Mouse (Mus musculus): ENCODE data around the gene Fra10ac1. TPM values are rescaled to one million over a fixed set of nuclear protein-coding genes. Genes with fewer than 3 reads are reported as not detected.

The Fra10ac1 gene
- 10 to 100 TPM; 12.9 to 15.7 (median 13.9) TPM for total RNA-seq (2022)

DNA sequence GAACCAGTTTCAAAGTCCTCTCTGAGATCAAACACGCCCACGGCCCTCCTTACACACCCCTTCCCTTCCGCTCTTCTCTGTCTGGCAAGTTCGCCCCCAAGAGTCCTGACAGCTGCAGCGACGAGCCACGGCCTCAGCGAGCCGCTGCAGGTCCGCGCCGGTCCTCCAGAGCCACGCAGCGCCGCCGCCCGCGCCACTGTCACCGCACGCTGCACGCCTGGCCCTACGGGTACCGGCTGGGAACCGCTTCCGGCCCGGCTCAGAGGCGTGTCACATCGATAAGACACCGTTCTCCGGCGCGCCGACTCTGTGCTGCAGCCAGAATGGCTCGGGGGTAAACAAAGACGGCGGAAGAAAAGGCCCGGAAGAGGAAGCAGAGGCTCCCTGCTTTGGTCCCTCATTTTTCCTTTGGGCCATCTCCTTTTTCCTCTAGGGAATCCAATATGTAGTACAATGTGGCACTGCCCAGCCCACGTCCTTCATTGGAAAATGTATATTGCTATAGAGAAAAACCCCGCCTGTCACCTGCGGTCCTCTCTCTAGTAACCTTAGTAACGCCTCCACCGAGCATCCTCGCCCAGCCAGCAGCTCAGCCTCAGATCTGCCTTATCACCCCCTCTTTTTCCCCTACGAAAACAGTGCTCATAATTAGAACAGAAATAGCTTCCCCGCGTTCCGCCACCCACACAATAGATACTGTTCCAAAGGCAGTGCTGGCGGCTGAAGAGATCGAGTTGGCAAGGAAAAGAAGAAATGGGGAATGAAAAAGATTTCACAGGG lies at the start of gene Fra10ac1:
TSS of gene Fra10ac1 (minus strand) at position 252 of the 780 bp plus-strand sequence.
- DNase-seq (ENCODE audit: low spot score in 2 of 2) = peak; percentile 94 to 95

DNA sequence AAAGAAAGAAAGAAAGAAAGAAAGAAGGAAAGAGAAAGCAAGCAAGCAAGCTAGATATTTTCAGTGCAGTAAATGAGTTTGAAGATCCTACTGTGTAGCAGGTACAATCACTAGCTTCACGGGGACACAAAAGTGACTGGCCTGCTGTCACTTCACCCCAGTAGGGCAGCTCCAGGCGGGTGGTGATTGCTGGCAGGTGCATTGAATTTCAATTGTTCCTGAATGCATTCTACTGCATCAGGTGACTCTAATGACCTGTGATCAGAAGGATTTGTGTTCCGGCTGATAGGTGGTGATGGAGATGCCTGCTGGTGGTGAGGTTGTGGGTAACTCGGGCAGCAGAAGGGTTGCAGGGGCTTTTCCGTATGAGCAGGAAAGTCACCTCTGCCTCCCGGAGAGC lies 47.1 kb upstream of the Fra10ac1 start:
- DNase-seq (ENCODE audit: low spot score in 2 of 2) = no peak

DNA sequence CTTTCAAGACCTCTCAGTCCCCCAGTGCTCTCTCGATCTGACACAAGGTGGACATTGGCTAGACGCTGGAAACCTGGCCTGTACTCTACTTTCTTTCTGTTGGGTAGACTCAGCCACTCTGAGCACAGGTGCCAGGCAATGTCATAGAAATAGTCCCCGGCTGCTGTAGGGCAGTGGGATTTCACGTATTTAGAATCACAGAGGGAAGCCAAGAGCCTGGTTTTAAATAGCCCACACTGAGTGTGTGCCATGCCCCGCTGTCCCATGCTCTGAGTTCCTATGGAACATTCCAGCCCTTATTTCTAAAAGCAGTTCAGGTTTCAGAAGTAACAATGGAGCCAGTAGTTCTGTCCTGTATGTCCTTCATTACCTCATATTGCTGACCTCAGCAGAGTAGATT lies 43.5 kb upstream of the Fra10ac1 start:
- DNase-seq (ENCODE audit: low spot score in 2 of 2) = no peak

DNA sequence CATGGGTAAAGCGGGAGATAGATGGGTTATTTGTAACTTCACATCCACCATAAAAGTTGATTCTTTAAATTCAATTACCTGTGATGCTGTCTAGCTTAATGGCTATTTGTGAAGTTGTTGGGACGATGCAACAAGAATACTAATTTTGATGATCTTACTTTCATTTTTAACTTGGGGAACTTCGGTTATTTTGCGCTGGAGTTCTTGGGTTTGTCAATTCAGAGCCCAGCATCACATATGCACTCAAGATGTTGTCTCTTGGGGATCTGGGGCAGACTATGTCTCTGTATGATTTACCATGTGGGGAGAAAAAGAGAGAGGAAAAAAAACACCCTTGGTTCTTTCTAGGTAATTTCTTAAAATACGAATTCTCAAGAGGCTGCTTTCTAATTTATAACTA lies 41.8 kb upstream of the Fra10ac1 start:
- DNase-seq (ENCODE audit: low spot score in 2 of 2) = no peak

DNA sequence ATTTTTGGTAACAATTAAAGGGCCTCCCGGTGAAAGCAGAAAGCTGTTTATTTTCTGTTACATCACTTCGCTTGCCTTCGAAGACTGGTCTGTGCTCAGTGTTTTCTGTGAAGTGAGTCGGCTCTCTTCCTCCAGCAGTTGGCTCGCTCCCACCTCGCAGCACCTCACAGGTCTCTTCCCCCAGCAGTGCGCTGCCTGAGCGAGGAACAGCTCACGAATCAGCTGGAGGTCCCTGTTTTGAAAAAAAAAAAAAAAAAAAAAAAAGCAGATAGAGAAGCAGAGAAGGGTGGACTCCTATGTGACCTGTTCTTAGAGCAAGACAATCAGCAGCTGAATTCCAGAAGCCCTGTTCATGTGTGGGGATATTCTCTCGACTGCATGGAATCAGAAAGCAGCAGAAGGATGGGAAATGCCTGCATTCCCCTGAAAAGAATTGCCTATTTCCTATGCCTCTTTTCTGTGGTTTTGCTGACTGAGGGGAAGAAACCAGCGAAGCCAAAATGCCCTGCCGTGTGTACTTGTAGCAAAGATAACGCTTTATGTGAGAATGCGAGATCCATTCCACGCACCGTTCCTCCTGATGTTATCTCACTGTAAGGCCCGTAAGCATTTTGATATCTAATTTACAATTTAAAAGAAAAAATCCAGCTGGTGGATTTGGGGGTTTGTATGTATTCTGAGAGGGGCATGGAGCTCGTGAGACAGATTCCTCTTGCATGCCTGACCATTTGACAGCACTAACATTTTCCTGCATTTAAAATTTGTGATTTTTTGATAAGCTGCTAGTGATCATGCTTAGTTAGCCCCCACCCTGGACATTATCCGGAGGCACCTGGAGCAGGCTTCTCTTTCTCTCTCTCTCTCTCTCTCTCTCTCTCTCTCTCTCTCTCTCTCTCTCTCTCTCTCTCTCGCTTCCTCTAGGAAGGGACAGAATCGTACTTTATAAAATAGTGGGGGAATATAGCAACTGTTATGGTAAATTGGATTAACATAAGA lies 40.8 kb upstream of the Fra10ac1 start, which contains the start of gene Lgi1:
TSS of gene Lgi1 (plus strand) at position 32 of the 996 bp plus-strand sequence.
- DNase-seq (ENCODE audit: low spot score in 2 of 2) = peak; percentile 42 to 69

DNA sequence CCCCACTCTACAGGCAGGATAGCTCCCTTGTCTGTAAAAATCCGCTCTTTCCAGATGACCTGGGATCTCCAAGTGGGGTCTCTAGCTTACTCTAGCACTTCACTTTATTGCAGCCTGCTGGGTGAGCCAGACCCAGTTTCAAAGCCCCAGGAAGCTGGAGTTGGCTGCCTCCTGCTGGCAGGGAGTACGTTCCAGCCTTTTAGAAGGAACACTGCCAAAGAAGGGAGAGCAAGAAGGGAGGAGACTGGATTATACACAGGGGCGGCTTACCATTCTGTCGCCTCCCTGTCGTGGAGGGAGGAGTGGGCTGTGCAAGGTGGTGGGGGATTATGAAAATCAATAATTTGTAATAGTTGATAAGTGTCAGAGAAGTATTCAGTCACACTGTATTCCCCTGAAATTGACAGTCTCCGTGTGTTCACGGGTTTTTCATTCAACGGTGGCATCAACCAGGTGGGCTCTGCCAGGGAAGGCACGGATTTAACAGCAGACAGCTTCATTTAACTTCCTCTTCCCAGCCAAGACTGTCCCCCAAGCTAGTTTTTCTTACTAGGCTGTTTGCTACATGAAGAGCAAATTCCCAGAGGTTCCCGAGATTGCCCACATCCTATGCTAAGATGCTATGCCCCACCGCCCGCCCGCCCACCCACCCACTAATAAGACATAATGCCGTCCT lies 40.0 kb upstream of the Fra10ac1 start:
- DNase-seq (ENCODE audit: low spot score in 2 of 2) = peak; percentile 52 to 74

DNA sequence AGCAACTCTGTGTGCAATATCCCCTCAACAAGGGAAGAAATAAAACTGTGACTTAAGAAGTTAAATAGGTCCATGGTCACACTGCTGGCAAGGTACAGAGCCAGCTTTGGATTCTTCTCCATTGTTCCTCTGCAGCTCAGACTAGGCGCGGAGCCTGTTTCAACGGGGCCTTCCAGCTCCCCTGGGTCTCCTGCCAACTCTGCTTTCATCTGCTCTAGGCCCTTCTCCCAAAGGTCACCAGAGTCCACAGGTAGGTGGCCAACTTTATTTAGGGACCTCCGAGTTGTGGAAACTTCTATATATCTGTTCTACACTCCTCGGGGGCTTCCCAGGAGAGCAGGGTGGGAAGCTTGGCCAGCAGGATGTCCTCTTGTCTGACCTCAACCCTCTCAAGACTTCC lies 37.4 kb upstream of the Fra10ac1 start:
- DNase-seq (ENCODE audit: low spot score in 2 of 2) = no peak

DNA sequence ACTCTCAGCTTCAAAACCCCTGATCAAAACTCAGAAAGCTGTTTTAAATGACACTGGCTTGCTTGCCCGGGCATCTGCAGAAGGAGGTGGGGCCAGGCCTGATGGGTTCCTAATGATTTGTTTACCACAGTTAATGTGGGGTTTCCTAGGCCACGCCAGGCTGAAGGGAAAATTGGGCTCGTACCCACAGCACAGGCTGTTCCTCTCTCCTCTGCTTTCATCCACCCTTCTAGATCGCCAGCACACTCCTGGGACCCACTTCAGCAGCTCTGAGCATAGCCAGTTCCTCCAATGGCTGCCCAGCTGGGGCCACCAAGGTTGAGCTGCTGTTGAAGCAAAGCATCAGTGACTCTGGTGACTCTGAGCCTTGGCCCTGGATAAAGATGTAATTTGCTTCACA lies 36.4 kb upstream of the Fra10ac1 start:
- DNase-seq (ENCODE audit: low spot score in 2 of 2) = peak in 1 of 2 experiments; percentile 60

DNA sequence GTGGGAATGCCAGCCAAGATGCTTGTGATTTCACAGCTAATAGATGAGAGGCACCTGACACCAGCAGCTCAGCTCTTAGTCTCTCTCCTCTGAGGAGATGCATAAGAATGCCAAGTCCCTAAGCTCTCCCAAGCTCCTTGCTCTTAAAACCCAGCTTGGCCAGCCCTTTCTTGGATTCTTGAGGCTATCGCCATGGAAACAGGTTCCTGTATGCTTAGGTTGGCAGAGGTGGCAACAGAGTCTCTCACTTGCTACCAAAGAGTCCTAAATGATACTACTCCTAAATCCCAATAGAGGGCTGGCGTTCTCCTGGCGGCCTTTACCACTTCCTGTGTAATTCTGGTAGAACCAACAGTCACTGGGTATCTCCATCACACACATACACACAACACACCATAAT lies 35.5 kb upstream of the Fra10ac1 start:
- no peak for DNase-seq (ENCODE audit: low spot score in 2 of 2)

DNA sequence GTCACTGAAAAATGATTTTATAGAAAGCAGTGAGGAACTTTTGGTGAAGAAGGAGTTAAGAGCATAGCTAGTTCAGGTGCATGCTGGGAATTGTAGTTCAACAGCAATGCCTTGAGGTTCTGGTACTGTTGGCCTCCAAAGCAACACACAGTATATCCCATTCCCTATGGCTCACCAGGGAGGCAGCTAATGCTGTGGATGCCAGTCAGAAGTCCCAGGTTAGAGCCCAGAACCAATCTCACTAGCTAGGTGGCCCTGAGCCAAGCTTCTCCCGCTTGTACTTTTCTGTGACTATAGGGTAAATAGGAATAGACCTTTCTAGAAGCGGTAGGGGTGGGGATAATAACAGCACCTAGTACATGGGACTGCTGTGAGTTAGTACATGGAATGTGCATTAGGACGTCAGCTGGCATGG lies 34.7 kb upstream of the Fra10ac1 start:
- peak in 1 of 2 experiments; percentile 55 for DNase-seq (ENCODE audit: low spot score in 2 of 2)

DNA sequence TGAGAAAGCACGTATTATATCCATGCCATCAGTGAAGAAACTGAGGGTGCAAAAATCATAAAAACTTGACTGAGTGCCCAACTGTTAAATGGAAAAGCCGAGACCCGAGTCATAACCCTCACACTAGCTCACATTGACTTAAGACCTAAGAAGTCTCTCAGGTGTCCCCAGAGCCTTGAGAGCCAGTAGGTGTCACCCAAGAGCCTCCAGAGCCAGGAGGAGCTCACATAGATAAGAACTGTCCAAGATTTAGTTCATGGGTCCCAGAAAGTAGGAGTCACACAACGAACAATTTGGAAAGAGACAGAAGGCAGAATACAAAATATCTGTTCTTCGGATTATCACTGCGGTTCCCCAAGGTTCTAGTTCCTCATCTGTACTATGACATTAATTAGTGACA lies 29.8 kb upstream of the Fra10ac1 start:
- DNase-seq (ENCODE audit: low spot score in 2 of 2) = no peak

DNA sequence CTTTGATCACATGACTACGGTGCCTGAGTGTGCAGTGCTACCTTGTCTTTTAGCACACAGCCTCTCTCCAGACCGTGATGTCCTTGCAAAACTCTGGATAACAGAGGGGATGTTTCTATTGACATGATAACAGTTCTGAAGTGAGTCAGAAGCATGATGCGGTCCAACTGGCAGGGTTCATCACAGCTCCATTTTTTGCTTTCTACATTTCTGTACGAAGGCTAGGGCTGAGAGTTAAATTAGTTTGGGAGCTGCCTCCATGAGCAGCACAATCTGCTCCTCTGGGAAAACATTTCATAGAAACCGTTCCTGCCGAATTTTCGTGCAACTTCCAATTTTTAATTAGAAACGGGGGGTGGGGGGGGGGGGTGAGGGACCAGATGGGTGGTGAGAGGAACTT lies 25.7 kb upstream of the Fra10ac1 start:
- no peak for DNase-seq (ENCODE audit: low spot score in 2 of 2)

DNA sequence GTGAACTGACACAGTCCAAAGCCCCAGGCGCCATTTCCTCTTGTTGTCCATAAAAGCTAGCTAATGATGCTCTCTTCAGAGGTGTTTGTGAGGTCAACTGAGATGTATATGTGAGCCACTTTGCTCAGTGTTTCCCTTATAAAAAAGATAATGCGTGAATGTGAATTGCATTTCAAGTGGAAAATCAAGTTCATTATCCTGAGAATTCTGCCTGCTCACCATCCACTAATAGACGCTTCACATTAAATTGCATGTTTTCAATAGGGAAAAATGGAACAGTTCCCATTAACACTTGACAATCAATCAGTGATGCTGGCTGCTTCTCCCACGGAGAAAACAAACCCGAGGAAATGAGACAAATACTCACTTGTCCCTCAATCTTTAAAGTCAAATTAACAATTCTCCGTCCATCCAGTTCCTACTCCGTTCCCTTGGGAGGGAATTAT lies 22.2 kb upstream of the Fra10ac1 start:
- no peak for DNase-seq (ENCODE audit: low spot score in 2 of 2)

DNA sequence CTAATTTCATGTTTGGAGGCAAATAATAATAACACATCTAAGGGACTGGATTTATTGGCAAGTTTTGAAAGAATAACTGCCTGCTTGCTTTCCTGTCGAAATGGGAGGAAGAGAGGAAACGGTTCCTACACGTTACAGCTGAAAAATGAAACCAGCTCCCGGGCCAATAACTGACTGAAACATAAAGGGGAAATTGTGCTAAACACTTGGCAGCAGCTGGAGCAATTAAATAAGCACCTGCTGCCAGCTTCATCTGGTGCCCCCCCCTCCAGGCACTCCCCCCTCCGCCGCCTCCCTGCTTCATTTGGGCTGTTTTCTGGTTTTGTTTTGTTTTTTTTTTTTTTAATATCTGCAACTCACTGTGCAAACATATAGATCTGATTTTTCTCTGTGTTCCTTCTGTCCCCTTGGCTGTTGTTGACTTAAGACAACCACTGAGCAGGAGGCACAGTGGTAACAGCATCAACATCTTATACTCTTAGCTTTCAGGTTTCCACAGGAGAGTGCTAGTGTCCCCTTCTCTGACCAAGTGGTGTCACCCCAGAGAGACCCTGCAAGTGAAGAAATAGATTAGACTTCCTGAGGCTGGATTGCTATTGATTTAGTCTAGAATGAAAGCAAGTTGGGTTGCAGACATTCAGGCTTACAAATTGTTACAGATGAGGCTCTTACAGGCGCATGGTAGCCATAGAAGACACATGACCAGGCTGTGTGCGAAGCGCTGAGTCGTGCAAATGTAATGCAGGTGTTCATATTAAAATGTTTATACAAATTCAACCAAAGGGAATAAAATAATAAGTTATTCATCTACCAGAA lies 21.6 kb upstream of the Fra10ac1 start:
- no peak for DNase-seq (ENCODE audit: low spot score in 2 of 2)

DNA sequence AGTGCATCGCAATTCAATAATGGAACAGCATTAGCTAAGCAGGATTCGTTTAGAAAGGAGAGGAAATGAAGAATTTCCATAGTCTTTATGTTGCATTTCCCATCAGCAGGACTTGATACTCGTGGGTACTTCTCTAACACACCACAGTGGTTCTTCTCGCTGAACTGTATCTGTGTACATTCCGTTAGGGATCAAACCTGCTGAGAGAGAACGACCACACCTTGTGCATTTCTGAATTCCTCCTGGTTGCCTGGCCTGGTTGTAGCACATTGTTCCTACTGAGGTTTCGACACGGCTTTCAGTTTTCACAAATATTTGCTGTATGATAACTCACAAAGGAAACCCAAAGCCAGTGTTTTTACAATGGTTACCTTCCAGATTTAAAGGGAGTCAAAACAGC lies 20.8 kb upstream of the Fra10ac1 start:
- no peak for DNase-seq (ENCODE audit: low spot score in 2 of 2)

DNA sequence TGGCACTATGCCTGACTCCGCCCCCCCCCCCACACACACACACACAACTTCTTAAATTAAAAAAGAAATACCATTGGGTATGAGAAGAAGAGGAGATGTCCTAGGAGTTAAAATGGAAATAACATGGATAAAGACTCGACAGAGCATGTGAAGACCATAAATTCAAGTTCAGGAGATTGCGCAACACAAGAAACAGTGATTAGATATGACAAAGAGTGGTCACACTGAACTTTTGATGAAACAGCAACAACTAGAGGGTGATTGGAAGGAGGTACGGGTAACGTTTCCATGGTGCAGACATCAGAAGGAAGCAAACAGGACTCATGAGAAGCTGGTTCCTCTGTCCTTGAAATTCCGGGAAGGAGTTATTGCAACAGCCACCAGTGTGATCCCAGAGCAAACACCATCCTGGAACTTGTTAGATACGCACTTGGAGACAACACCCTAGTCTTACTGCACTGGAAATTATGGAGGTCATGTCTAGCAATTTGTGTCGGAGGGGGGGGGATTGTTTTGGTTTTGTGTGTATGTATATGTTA lies 18.4 kb upstream of the Fra10ac1 start:
- no peak for DNase-seq (ENCODE audit: low spot score in 2 of 2)

DNA sequence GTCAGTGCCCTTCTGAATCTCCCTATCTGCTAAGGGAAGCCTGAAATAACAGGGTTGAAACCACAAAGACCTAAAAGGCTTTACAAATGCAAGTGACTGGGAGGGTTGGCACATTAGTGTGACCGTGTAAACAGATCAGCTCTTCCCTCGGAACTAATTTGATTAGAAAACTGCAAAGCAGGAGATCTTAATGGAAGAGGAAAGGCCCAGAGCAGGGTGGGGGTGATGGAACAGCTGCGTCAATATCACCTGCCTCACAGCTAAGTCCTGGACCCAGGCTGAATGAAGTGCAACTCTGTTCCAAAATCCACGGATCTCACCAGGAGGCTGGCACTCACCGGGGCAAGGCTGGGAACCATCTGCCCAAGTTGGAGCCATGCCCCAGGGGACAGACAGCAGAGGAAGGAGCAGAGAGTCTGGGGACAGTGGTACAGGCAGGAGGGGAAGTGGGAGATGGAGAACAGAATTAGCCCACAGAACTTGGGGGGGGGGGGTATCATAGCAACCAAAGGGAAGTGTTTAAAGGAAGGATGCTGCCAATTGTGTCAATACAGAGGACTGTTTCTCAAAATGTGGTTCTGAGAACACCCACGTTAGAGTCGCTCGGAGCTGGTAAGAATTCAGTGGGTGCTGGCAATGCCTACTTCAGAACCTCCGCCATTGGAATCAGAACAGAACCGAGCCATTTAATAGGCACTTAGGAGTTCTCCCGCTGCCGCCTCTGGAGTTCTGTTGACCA lies 14.4 kb upstream of the Fra10ac1 start:
- DNase-seq (ENCODE audit: low spot score in 2 of 2) = peak; percentile 28 to 82

DNA sequence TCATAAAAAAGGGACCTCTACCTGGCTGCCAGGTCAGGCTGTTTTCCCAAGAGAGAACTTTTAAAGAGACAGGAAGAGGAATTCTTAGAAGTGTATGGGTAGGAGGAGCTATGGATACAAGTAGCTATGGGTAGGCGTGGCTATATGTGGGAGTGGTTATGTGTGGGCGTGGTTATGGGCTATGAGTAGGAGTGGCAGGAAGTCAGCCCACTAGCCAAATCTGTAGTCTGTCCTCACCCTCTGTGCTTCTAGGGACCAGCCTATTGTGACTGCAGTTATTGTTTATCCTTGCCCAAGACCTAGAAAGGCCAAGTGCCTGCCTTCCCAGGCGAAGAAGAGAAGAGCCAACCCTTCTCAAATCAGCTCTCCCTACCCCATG lies 13.9 kb upstream of the Fra10ac1 start:
- DNase-seq (ENCODE audit: low spot score in 2 of 2) = no peak

DNA sequence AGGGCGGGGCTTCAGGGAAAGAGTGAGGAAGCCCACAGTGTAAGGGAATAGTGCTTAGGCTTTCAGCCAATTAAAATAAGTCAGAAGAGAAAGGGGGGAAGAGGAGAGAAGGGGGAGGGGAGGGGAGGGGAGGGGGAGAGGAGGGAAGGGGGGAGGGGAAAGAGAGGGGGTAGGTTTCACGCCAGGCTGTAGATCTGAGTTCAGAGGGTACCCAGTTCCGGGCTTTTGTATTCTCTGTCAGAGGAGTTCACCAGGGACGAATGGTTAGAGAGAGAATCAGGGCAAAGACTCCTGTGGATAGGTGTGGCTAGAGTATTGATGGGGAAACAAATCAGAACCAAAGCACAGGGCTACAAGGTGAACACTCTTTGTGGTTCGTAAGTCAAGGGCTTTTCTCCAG lies 12.6 kb upstream of the Fra10ac1 start:
- DNase-seq (ENCODE audit: low spot score in 2 of 2) = no peak

DNA sequence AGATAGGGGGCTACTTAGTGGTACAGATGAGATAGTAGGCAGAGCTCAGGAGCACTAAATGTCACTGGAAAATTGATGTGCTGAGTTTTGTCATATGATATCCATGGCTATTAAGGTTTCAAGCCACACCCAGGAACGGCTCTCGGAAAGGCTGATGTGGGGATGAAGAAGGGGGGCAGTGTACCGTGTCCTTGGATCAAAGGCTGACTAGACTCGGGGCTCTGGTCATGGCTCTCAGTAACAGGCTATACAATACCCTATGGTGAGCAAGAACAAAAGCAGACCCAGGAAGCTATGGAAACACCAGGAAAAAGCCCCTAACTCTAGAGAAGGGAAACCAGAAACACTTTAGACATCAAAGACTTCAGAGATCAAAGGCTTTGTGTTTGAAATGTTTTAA lies 8.6 kb upstream of the Fra10ac1 start:
- no peak for DNase-seq (ENCODE audit: low spot score in 2 of 2)
